Mouse (Mus musculus) E14TG2a.4 (cell line): ENCODE results near the gene Tmc3.

Experiments used
- CTCF ChIP-seq: conservative IDR thresholded peaks from 2 replicates; pipeline ENCODE4 v1.5.1; 2014; ENCODE audit warnings: low read length
- NANOG ChIP-seq: IDR thresholded peaks from 2 replicates; pipeline ENCODE4 v1.6.1; 2014; ENCODE audit warnings: borderline replicate concordance, low read length, mixed read lengths

DNA sequence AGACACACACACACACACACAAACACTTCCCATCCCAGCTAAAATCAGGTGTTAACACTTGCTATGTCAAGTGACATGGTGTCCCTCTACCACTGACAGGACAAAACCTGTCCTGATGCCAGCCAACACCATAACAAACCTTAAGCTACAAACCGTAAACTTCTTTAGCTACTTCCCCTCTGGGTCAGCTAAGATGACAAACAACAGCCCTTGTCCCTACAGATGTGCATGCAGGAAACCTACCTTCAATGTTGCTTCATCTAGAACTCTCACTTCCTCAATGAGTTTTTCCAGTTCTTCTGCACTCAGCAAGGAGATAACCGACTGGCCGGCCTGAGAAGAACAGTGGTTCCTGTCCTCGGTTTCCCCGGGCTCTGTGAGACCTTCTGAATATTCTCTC lies 65.9 kb downstream of the Tmc3 start:
- TF ChIP-seq CTCF (no peak), NANOG (no peak)
